Mouse (Mus musculus) ES-Bruce4 (cell line): ENCODE measurements at regions not wholly inside any gene's neighbourhood (a gene's known extent, or its start where the extent isn't known, plus 50 kb on each side); places are given as distances from the start of the nearest gene placed in this dataset.

ENCODE experiments used
- H3K27ac ChIP-seq: 2 replicates; pipeline ENCODE4 v1.5.1; 2012; ENCODE audit warnings: low read length, inconsistent platforms; ENCODE audit not compliant: insufficient read depth
- H3K27me3 ChIP-seq: 2 replicates; pipeline ENCODE4 v1.6.1; 2012; ENCODE audit warnings: mild to moderate bottlenecking, low read length, inconsistent platforms; ENCODE audit not compliant: control insufficient read depth, poor library complexity, insufficient read depth, severe bottlenecking
- H3K36me3 ChIP-seq: 2 replicates; pipeline ENCODE4 v1.6.1; 2012; ENCODE audit warnings: inconsistent platforms, mild to moderate bottlenecking, low read length, moderate library complexity; ENCODE audit not compliant: control insufficient read depth, poor library complexity, insufficient read depth, severe bottlenecking
- H3K4me1 ChIP-seq: one replicate; pipeline ENCODE4 v1.8.1; 2011; ENCODE audit warnings: low read length; ENCODE audit not compliant: control insufficient read depth, insufficient read depth
- H3K4me3 ChIP-seq: 2 replicates; pipeline ENCODE4 v1.5.1; 2011; ENCODE audit warnings: low read depth, mild to moderate bottlenecking, low read length
- H3K9ac ChIP-seq: 2 replicates; pipeline ENCODE4 v1.6.1; 2012; ENCODE audit warnings: low read depth, mild to moderate bottlenecking, inconsistent platforms; ENCODE audit not compliant: poor library complexity, severe bottlenecking
- H3K9me3 ChIP-seq: replicated peaks from 2 replicates; pipeline ENCODE4 v1.6.1; 2012; ENCODE audit warnings: mild to moderate bottlenecking, low read length, inconsistent platforms; ENCODE audit not compliant: control insufficient read depth, poor library complexity, insufficient read depth, severe bottlenecking
- CTCF ChIP-seq: IDR thresholded peaks from one replicate; pipeline ENCODE4 v1.8.1; 2011; ENCODE audit warnings: low read depth, low read length
- EP300 ChIP-seq: IDR thresholded peaks from 2 replicates; pipeline ENCODE4 v1.6.1; 2011; ENCODE audit warnings: low read depth, low read length; ENCODE audit not compliant: insufficient read depth
- POLR2A ChIP-seq: IDR thresholded peaks from one replicate; pipeline ENCODE4 v1.8.1; 2011; ENCODE audit warnings: low read length; ENCODE audit not compliant: insufficient read depth

- H3K4me1 ChIP-seq: no peaks in the 10 kb centered on the region
- H3K9ac ChIP-seq: no peak overlapping the region
- H3K36me3 ChIP-seq: no peaks in the 10 kb centered on the region
- no peaks in the 10 kb centered on the region for H3K27me3 ChIP-seq
- H3K9me3 ChIP-seq: no peaks in the 10 kb centered on the region
- TF ChIP-seq POLR2A (no peak), EP300 (no peak), CTCF (no peak)
- H3K27ac ChIP-seq: no peak overlapping the region
- no peak overlapping the region for H3K4me3 ChIP-seq
Measured at GRCm38 (mm10) chr19:36285465-36285864, 62.6 kb upstream of the Pcgf5 start.

GRCm38 (mm10) chr19:36290778-36291177 is 57.3 kb upstream of the Pcgf5 start:
- TF ChIP-seq POLR2A (no peak), CTCF (no peak), EP300 (no peak)
- H3K36me3 ChIP-seq: no peaks in the 10 kb centered on the region
- no peak overlapping the region for H3K9ac ChIP-seq
- no peaks in the 10 kb centered on the region for H3K4me1 ChIP-seq
- no peaks in the 10 kb centered on the region for H3K9me3 ChIP-seq
- no peak overlapping the region for H3K4me3 ChIP-seq
- no peaks in the 10 kb centered on the region for H3K27me3 ChIP-seq
- H3K27ac ChIP-seq: no peak overlapping the region

- TF ChIP-seq CTCF: no peak
- no peak for TF ChIP-seq EP300
- TF ChIP-seq POLR2A: no peak
- Histone ChIP-seq H3K36me3 (no peaks in the 10 kb centered on the region), H3K9me3 (no peaks in the 10 kb centered on the region), H3K9ac (no peak overlapping the region), H3K4me1 (no peaks in the 10 kb centered on the region), H3K4me3 (no peak overlapping the region), H3K27ac (no peak overlapping the region), H3K27me3 (no peaks in the 10 kb centered on the region)
Measured at GRCm38 (mm10) chr19:36293177-36293969, 54.7 kb upstream of the Pcgf5 start.
